Mouse (Mus musculus) liver, postnatal 0 days (tissue): ENCODE measurements around the gene Rgs2.

Source experiments
- CTCF ChIP-seq: sonication (generic); IDR thresholded peaks from 2 replicates; pipeline ENCODE4 v1.5.1; 2016; ENCODE audit warnings: antibody characterized with exemption, low read depth
- EP300 ChIP-seq: IDR thresholded peaks from 2 replicates; pipeline ENCODE4 v1.6.1; 2016; ENCODE audit warnings: antibody characterized with exemption, low read depth, mild to moderate bottlenecking

- no peak for TF ChIP-seq EP300
- no peak for TF ChIP-seq CTCF
Measured at GRCm38 (mm10) chr1:143956090-143956489, 47.9 kb downstream of the Rgs2 start.
